Mouse (Mus musculus) layer of hippocampus, postnatal 36 days (tissue): ENCODE results near the gene Slc5a11. TPM values are rescaled to one million over a fixed set of nuclear protein-coding genes. Genes with fewer than 3 reads are reported as not detected.

Source experiments
- DNase-seq, 2 experiments: peaks; one replicate each; pipeline ENCODE4 v3.0.0; 2022
- total RNA-seq, 2 experiments: library from RNA; stranded (reverse); gene quantifications; 2 replicates each; pipeline ENCODE4 v1.2.3; 2021

Gene Slc5a11
- total RNA-seq, 2 experiments from 2014 or later = 1.3 to 2.0 TPM

- DNase-seq = no peak
Measured at GRCm38 (mm10) chr7:123212316-123212715, 2.3 kb upstream of the Slc5a11 start.

- no peak for DNase-seq
Measured at GRCm38 (mm10) chr7:123215138-123215537, 558 bp downstream of the Slc5a11 start.

GRCm38 (mm10) chr7:123217448-123218354, 3.1 kb downstream of the Slc5a11 start:
- DNase-seq = no peak

- peak; percentile 47 to 54 for DNase-seq
Measured at GRCm38 (mm10) chr7:123218620-123219019, 4.0 kb downstream of the Slc5a11 start.

- DNase-seq = peak; percentile 26 to 27
Measured at GRCm38 (mm10) chr7:123219781-123220632, 5.4 kb downstream of the Slc5a11 start.

- no peak for DNase-seq
Measured at GRCm38 (mm10) chr7:123220633-123220942, 6.0 kb downstream of the Slc5a11 start.

GRCm38 (mm10) chr7:123224076-123224475, 9.5 kb downstream of the Slc5a11 start:
- no peak for DNase-seq

- no peak for DNase-seq
Measured at GRCm38 (mm10) chr7:123225159-123225558, 10.6 kb downstream of the Slc5a11 start.

GRCm38 (mm10) chr7:123235449-123235848, 20.9 kb downstream of the Slc5a11 start:
- no peak for DNase-seq

- DNase-seq = no peak
Measured at GRCm38 (mm10) chr7:123238621-123239020, 24.0 kb downstream of the Slc5a11 start.

- DNase-seq = no peak
Measured at GRCm38 (mm10) chr7:123240064-123240463, 25.5 kb downstream of the Slc5a11 start.

- DNase-seq = no peak
Measured at GRCm38 (mm10) chr7:123242241-123242640, 27.7 kb downstream of the Slc5a11 start.

GRCm38 (mm10) chr7:123244833-123245232, 30.3 kb downstream of the Slc5a11 start:
- DNase-seq = no peak

- DNase-seq = no peak
Measured at GRCm38 (mm10) chr7:123246504-123247084, 32.0 kb downstream of the Slc5a11 start.

- DNase-seq = no peak
Measured at GRCm38 (mm10) chr7:123248166-123248565, 33.6 kb downstream of the Slc5a11 start.

- no peak for DNase-seq
Measured at GRCm38 (mm10) chr7:123251343-123251742, 36.8 kb downstream of the Slc5a11 start.

GRCm38 (mm10) chr7:123253396-123253795, 38.8 kb downstream of the Slc5a11 start:
- DNase-seq = no peak

GRCm38 (mm10) chr7:123254196-123254970, 39.8 kb downstream of the Slc5a11 start:
- no peak for DNase-seq

GRCm38 (mm10) chr7:123258103-123258502, 43.5 kb downstream of the Slc5a11 start:
- no peak for DNase-seq

GRCm38 (mm10) chr7:123273056-123273455, 58.5 kb downstream of the Slc5a11 start:
- no peak for DNase-seq

- DNase-seq = no peak
Measured at GRCm38 (mm10) chr7:123276568-123276967, 62.0 kb downstream of the Slc5a11 start.

- no peak for DNase-seq
Measured at GRCm38 (mm10) chr7:123279797-123280196, 65.2 kb downstream of the Slc5a11 start.
